Mouse (Mus musculus) liver, adult 2 months (tissue): ENCODE results near the gene Pias1. TPM values are rescaled to one million over a fixed set of nuclear protein-coding genes. Genes with fewer than 3 reads are reported as not detected.
A peak's percentile ranks its signal among the peaks of the same experiment; 100 is the strongest.

Source experiments
- DNase-seq: peaks from one replicate; pipeline ENCODE4 v3.0.0-alpha.2; 2011; ENCODE audit warnings: low read depth, low spot score; ENCODE audit errors: extremely low read depth
- H3K27ac ChIP-seq: fragments of 200-500 bp; replicated peaks from 2 replicates; pipeline ENCODE4 v1.5.1; 2012; ENCODE audit warnings: low read depth, mild to moderate bottlenecking, control low read depth, inconsistent platforms, low read length; ENCODE audit not compliant: insufficient read depth
- H3K27me3 ChIP-seq: fragments of 200-500 bp; 2 replicates; pipeline ENCODE4 v1.6.1; 2012; ENCODE audit warnings: mild to moderate bottlenecking, moderate library complexity, low read length, inconsistent platforms; ENCODE audit not compliant: control insufficient read depth, insufficient read depth
- H3K36me3 ChIP-seq: fragments of 200-500 bp; 2 replicates; pipeline ENCODE4 v1.6.1; 2012; ENCODE audit warnings: low read length, inconsistent platforms; ENCODE audit not compliant: control insufficient read depth, insufficient read depth
- H3K4me1 ChIP-seq: fragments of 200-500 bp; 2 replicates; pipeline ENCODE4 v1.6.1; 2011; ENCODE audit warnings: low read length; ENCODE audit not compliant: control insufficient read depth, insufficient read depth
- H3K4me3 ChIP-seq: fragments of 200-500 bp; 2 replicates; pipeline ENCODE4 v1.5.1; 2011; ENCODE audit warnings: low read depth, mild to moderate bottlenecking, control low read depth, low read length, moderate library complexity; ENCODE audit not compliant: insufficient read depth
- H3K79me2 ChIP-seq: fragments of 200-500 bp; 2 replicates; pipeline ENCODE4 v1.6.1; 2012; ENCODE audit warnings: inconsistent platforms, mild to moderate bottlenecking, low read length, moderate library complexity; ENCODE audit not compliant: control insufficient read depth, insufficient read depth
- H3K9ac ChIP-seq: fragments of 200-500 bp; 2 replicates; pipeline ENCODE4 v1.6.1; 2012; ENCODE audit warnings: low read depth, mild to moderate bottlenecking, control low read depth, inconsistent platforms, low read length
- CTCF ChIP-seq: fragments of 200-500 bp; IDR thresholded peaks from 2 replicates; pipeline ENCODE4 v1.5.1; 2011; ENCODE audit warnings: low read depth, low read length, control low read depth
- POLR2A ChIP-seq: fragments of 200-500 bp; IDR thresholded peaks from 2 replicates; pipeline ENCODE4 v1.6.1; 2011; ENCODE audit warnings: low read length, control low read depth; ENCODE audit not compliant: insufficient read depth; ENCODE audit errors: extremely low read depth
- WGBS: fragments of 180-500 bp; shearing (Covaris S2); methylation state at CpG from one replicate; pipeline ENCODE4 v1.1.7; 2018; 5-methylcytosine and 5-hydroxymethylcytosine counted together
- polyA plus RNA-seq: library from polyadenylated mRNA; depleted of rRNA; stranded (reverse); fragments of >200 nt; gene quantifications from 2 replicates; pipeline ENCODE4 v1.2.3, GENCODE M21; 2012; rRNA removed
- total RNA-seq: library from RNA; depleted of rRNA; stranded (reverse); fragments of >200 nt; gene quantifications from 2 replicates; pipeline ENCODE4 v1.2.3, GENCODE M21; 2014; rRNA removed

Pias1 gene
- total and polyA plus RNA-seq, 2 experiments: 7.9 to 12.3 TPM

- Histone ChIP-seq H3K27me3 (no peaks in the 10 kb centered on the region), H3K79me2 (no peaks in the 10 kb centered on the region), H3K27ac (no peak overlapping the region), H3K4me3 (no peak overlapping the region), H3K4me1 (0 out of 2 replicates have a peak, but pooled peaks cover 1% of the 10 kb centered on the region), H3K36me3 (no peaks in the 10 kb centered on the region), H3K9ac (no peak overlapping the region)
- DNase-seq: peak; percentile 93
- TF ChIP-seq CTCF (peak; percentile 94), POLR2A (no peak)
- WGBS: under 1% methylated on average over 23 of the region's 23 CpGs
Measured at GRCm38 (mm10) chr9:62828662-62829086, 159.1 kb downstream of the Pias1 start.

Other genes starting within 250 kb of the Pias1 start
- gene Fem1b, start 176.0 kb downstream of the Pias1 start, total RNA-seq: 12.4 and 12.7 TPM in 2 replicates
- gene Fem1b, start 176.0 kb downstream of the Pias1 start, polyA plus RNA-seq: 3.2 and 3.3 TPM in 2 replicates
- 1.2 and 2.3 TPM in 2 replicates for gene Cln6, start 149.1 kb downstream of the Pias1 start, total RNA-seq
- gene Cln6, start 149.1 kb downstream of the Pias1 start, polyA plus RNA-seq: 4.6 and 9.1 TPM in 2 replicates
- 0.54 and 3.4 TPM in 2 replicates for gene Calml4, start 129.8 kb downstream of the Pias1 start, total RNA-seq
- 0.46 and 1.8 TPM in 2 replicates for gene Calml4, start 129.8 kb downstream of the Pias1 start, polyA plus RNA-seq
- gene Skor1, start 161.0 kb upstream of the Pias1 start, total RNA-seq: not detected in 2 replicates
- not detected in 2 replicates for gene Skor1, start 161.0 kb upstream of the Pias1 start, polyA plus RNA-seq